Mouse (Mus musculus) ES-E14 (cell line): ENCODE results near the gene N4bp1. TPM values are rescaled to one million over a fixed set of nuclear protein-coding genes. Genes with fewer than 3 reads are reported as not detected.

Source experiments
- DNase-seq: peaks from one replicate; pipeline ENCODE4 v3.0.0-alpha.2; 2013; ENCODE audit warnings: low read depth, low spot score
- H3K27ac ChIP-seq: 2 replicates; pipeline ENCODE4 v1.5.1; 2012; ENCODE audit warnings: low read depth, mild to moderate bottlenecking, low read length, moderate library complexity, mixed read lengths; ENCODE audit not compliant: poor library complexity, insufficient read depth, severe bottlenecking
- H3K36me3 ChIP-seq: 2 replicates; pipeline ENCODE4 v1.6.1; 2012; ENCODE audit warnings: mild to moderate bottlenecking, low read length, moderate library complexity, mixed read lengths; ENCODE audit not compliant: control insufficient read depth, poor library complexity, insufficient read depth, severe bottlenecking
- H3K4me1 ChIP-seq, 2 experiments: fragments of 150-350 bp in 1 of 2; sonication (generic) in 1 of 2; 2 replicates each; pipeline ENCODE4 v1.6.1; 2012; ENCODE audit warnings: low read length in 2 of 2, mild to moderate bottlenecking in 1 of 2, mixed read lengths in 1 of 2; ENCODE audit not compliant: control insufficient read depth in 2 of 2, insufficient read depth in 2 of 2, poor library complexity in 1 of 2
- H3K4me3 ChIP-seq, 2 experiments: fragments of 150-350 bp in 1 of 2; sonication (generic) in 1 of 2; 2 replicates each; pipeline ENCODE4 v1.5.1; 2012; ENCODE audit warnings: low read length in 2 of 2, low read depth in 1 of 2, mild to moderate bottlenecking in 1 of 2, mixed read lengths in 1 of 2; ENCODE audit not compliant: insufficient read depth in 1 of 2, poor library complexity in 1 of 2, severe bottlenecking in 1 of 2
- H3K9ac ChIP-seq: 2 replicates; pipeline ENCODE4 v1.6.1; 2012; ENCODE audit warnings: low read depth, mild to moderate bottlenecking, low read length, mixed read lengths; ENCODE audit not compliant: poor library complexity, insufficient read depth, severe bottlenecking
- H3K9me3 ChIP-seq: fragments of 150-350 bp; sonication (generic); 2 replicates; pipeline ENCODE4 v1.6.1; 2012; ENCODE audit warnings: low read depth, mild to moderate bottlenecking, low read length; ENCODE audit not compliant: control insufficient read depth, insufficient read depth
- CHD2 ChIP-seq: IDR thresholded peaks from 2 replicates; pipeline ENCODE4 v1.6.1; 2014; ENCODE audit warnings: mild to moderate bottlenecking, low read depth, low read length, inconsistent platforms
- HCFC1 ChIP-seq: IDR thresholded peaks from 2 replicates; pipeline ENCODE4 v1.6.1; 2012; ENCODE audit warnings: low read length, inconsistent platforms, borderline replicate concordance; ENCODE audit not compliant: insufficient read depth
- MAFK ChIP-seq: IDR thresholded peaks from 2 replicates; pipeline ENCODE4 v1.6.1; 2014; ENCODE audit warnings: mild to moderate bottlenecking, low read depth, low read length, inconsistent platforms; ENCODE audit not compliant: insufficient read depth
- ZC3H11A ChIP-seq: IDR thresholded peaks from 2 replicates; pipeline ENCODE4 v1.6.1; 2012; ENCODE audit warnings: low read depth, mild to moderate bottlenecking, inconsistent platforms, low read length, borderline replicate concordance
- ZNF384 ChIP-seq: IDR thresholded peaks from 2 replicates; pipeline ENCODE4 v1.6.1; 2012; ENCODE audit warnings: low read depth, low read length, inconsistent platforms
- in situ Hi-C, 2 experiments: fragments of 600-800 bp; cut with MboI; formaldehyde crosslinking; loops; one replicate each; pipeline ENCODE4 v1.15.1; 2025; ENCODE audit warnings: low sequenced_read_pairs in 2 of 2, inconsistent platforms in 1 of 2; ENCODE audit not compliant: unreplicated experiment in 2 of 2
- total RNA-seq: library from RNA; depleted of rRNA; stranded (reverse); fragments of 300-350 nt; gene quantifications from 2 replicates; pipeline ENCODE4 v1.2.3, GENCODE M21; 2012

The N4bp1 gene
- total RNA-seq, 1 experiment, result 40.2 TPM

- Histone ChIP-seq H3K9me3 (no peaks in the 10 kb centered on the region), H3K4me3 (no peak overlapping the region), H3K27ac (no peak overlapping the region), H3K4me1 (peaks cover 5 to 8% of the 10 kb centered on the region in 2 experiments; a peak in 2 of 4 replicates), H3K36me3 (no peaks in the 10 kb centered on the region), H3K9ac (no peak overlapping the region)
- in situ Hi-C loops, result no loop called here
- no peak for TF ChIP-seq ZC3H11A
- no peak for TF ChIP-seq MAFK
- no peak for TF ChIP-seq CHD2
- TF ChIP-seq ZNF384, result no peak
- TF ChIP-seq HCFC1, result no peak
- DNase-seq, result no peak
These were observed 58.5 kb downstream of the N4bp1 start for GRCm38 (mm10) chr8:86826538-86826937.

GRCm38 (mm10) chr8:86825674-86826448, 59.2 kb downstream of the N4bp1 start:
- in situ Hi-C loops, result no loop called here
- TF ChIP-seq ZC3H11A, result no peak
- TF ChIP-seq ZNF384, result no peak
- no peak for TF ChIP-seq MAFK
- no peak for TF ChIP-seq HCFC1
- TF ChIP-seq CHD2, result no peak
- H3K9me3 ChIP-seq, result no peaks in the 10 kb centered on the region
- no peak overlapping the region for H3K9ac ChIP-seq
- DNase-seq, result no peak
- H3K36me3 ChIP-seq, result no peaks in the 10 kb centered on the region
- H3K4me1 ChIP-seq, result peaks cover 7 to 8% of the 10 kb centered on the region in 2 experiments; a peak in 3 of 4 replicates
- no peak overlapping the region for H3K4me3 ChIP-seq
- H3K27ac ChIP-seq, result no peak overlapping the region

GRCm38 (mm10) chr8:86824735-86825134, 60.3 kb downstream of the N4bp1 start:
- TF ChIP-seq ZC3H11A (no peak), CHD2 (no peak), HCFC1 (no peak), ZNF384 (no peak), MAFK (no peak)
- no peak overlapping the region for H3K4me3 ChIP-seq
- H3K9ac ChIP-seq, result no peak overlapping the region
- in situ Hi-C loops, result no loop called here
- no peaks in the 10 kb centered on the region for H3K9me3 ChIP-seq
- H3K27ac ChIP-seq, result no peak overlapping the region
- peaks cover 7 to 8% of the 10 kb centered on the region in 2 experiments; a peak in 3 of 4 replicates for H3K4me1 ChIP-seq
- DNase-seq, result no peak
- H3K36me3 ChIP-seq, result no peaks in the 10 kb centered on the region

- TF ChIP-seq ZNF384, result no peak
- no peak; the same call in 1 of the 2 replicates for TF ChIP-seq HCFC1
- no peak for TF ChIP-seq CHD2
- TF ChIP-seq MAFK, result no peak
- TF ChIP-seq ZC3H11A, result peak; percentile 75; the same call in 1 of the 2 replicates
- in situ Hi-C loops, result no loop called here
- H3K27ac ChIP-seq, result no peak overlapping the region
- H3K4me3 ChIP-seq, result no peak overlapping the region
- no peaks in the 10 kb centered on the region for H3K9me3 ChIP-seq
- DNase-seq, result peak; percentile 69
- no peak overlapping the region for H3K9ac ChIP-seq
- no peaks in the 10 kb centered on the region for H3K36me3 ChIP-seq
- H3K4me1 ChIP-seq, result peaks cover 0 to 2% of the 10 kb centered on the region in 2 experiments; a peak in 1 of 4 replicates
These were observed 64.3 kb downstream of the N4bp1 start for GRCm38 (mm10) chr8:86820756-86821201.
